Mouse (Mus musculus) embryonic stem cell, embryonic (primary cell): ENCODE measurements at regions not wholly inside any gene's neighbourhood (a gene's known extent, or its start where the extent isn't known, plus 50 kb on each side); places are given as distances from the start of the nearest gene placed in this dataset.

Experiments used
- CTCF ChIA-PET, 4 experiments: fragments of 300-600 bp in 2 of 4; fragments of 350-600 bp in 2 of 4; sonication (Branson Sonifier 250); formaldehyde crosslinking; loops; one replicate each; lab custom pipeline; 2022; ENCODE audit warnings: inconsistent platforms in 2 of 4; lab: Charles Lee
- POLR2A ChIA-PET, 4 experiments: fragments of 300-600 bp in 2 of 4; fragments of 350-600 bp in 2 of 4; sonication (Branson Sonifier 250); formaldehyde crosslinking; loops; one replicate each; lab custom pipeline; 2022; ENCODE audit warnings: antibody characterized with exemption in 4 of 4, inconsistent platforms in 1 of 4; lab: Charles Lee

DNA sequence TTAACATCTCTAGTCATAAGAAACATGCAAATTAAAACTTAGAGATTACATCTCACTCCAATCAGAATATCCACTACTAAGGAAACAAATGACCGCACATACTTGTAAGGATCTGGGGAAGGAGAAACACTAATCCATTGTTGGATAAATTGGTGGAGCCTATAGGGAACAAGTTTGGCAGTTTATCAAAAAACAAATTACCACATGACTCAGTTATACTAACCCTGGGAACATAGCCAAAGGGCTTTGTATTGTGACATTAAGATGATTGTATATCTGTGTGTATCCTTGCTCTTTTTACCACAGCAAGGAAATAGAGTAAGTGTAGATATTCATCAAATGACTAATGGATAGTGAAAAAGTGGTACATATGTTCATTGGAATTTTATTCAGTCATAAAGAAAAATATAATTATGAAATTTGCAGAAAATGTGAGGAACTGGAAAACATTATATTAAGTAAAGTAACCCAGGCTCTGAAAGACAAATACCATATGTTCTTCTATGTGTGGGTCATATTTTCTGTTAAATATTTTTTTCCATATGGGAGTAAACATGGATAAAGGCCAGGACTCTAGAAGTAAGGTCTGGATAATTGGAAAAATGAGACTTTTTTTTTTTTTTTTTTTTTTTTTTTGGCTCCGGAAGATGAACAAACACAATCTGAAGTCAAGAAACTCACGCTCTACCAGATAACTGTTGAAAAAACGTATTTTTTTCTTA lies 430.6 kb downstream of the Dmac1 start:
- POLR2A ChIA-PET = interaction anchor here in 1 of 4 experiments (0.6 kb wide), 1 partner anchor 821 kb away, joined by 5 read pairs; no protein-coding TSS in a partner anchor
- CTCF ChIA-PET = no interaction called here

DNA sequence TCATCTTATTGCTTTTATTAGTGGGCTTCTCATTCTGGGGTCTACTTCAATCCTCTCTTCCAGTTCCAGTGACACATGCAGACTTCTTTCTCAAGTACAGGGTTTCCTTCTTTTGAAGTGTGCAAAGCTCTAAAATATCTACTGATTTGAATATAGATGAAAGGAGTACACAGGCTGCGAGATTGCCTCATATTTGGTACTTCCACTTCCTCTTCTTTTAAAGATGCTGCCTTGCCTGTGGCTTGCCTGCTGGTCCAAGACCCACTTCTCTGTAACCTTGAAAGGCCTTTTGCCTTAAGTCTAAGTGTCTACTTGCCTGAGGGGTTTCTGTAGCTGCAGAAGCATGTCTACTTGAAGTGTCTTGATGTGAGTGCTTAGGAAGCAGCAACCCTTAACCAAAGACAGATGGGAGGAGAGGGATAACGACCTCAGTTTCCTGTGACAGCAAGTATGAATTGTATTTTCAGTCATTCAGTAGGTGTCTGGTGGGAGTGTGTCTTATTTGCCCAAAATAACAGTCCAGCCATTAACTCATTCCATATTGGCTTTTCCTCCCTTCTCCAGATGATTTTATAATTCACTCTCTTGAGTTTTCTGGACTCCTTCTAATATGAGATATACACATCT lies 479.8 kb downstream of the Dmac1 start:
- POLR2A ChIA-PET = no interaction called here
- CTCF ChIA-PET = no interaction called here

DNA sequence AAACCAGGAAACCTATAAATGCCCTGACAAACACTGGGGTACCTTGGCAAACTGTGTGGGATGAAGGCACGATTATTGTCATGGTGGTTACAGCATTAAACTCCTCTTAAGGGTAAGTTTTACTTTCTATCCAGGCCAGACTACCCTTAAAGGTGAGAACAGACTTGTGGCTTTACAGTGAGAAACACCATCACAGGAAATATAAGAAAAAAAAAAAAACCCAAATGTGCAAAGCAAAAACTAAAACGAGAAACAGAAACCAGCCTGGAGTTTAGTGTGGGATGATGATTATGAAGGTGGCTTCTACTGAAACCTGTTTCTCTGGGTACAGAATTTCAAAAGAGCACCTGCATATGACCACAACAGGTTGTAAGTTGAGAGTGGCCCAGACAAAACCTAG lies 480.6 kb downstream of the Dmac1 start:
- ChIA-PET CTCF (no interaction called here), POLR2A (no interaction called here)

DNA sequence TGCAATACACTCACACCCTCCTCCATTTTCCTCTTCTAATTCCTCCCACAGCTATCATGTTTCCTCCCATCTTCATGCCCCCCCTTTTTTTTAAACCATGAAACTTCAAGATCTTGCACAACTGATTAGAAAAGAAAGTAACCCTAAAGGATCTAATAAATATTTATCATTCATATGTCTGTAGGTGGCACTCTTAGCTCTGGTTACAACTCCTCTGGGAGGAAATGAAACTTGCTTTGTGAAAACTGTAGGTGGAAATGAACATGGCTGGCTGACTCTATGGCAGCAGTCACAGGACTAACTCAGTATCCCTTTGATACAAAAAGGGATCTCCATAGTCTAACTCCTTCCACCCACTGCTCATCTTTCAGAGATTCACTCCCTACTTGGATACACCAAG lies 481.4 kb downstream of the Dmac1 start:
- ChIA-PET CTCF (no interaction called here), POLR2A (no interaction called here)

DNA sequence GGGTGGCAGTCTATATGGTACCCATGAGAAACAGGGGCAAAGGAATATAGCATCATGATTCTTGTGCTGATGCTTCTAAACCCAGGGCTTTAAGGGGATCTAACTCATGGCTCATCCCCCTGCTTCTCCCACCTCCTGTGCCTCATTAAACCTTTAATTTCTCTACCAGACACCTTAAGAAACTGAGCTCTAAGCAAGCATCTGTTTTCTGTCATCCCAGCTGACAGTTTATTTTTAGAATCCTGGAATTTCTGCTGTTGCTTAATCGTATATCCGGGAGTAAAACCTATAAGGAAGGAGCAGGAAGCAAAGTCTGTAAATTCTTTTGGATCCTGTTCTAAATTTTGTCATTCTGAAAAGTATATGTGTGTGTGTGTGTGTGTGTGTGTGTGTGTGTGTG lies 505.7 kb downstream of the Kdm4c start:
- CTCF ChIA-PET = no interaction called here
- POLR2A ChIA-PET = no interaction called here

DNA sequence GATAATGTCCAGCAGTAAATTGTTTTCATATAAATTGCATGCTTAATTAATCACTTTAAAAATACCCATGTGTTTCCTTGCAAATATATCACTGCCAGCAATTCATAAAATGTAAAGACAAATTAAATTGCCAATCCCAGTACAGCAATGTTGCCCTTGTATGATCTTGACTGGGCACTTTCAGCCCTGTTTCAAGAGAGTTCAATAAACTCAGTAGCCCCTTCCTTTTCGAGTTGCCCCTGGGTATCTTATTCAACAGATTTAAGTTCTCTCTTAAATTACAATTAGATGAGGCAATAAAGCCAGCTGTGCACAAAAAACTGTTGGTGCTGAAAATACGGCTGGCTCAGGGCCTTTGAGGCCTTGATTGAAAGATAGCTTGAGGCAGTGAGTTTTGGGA lies 497.3 kb downstream of the Kdm4c start:
- ChIA-PET POLR2A (no interaction called here), CTCF (no interaction called here)
